Mouse (Mus musculus) heart, postnatal 14 days (tissue): ENCODE measurements at regions not wholly inside any gene's neighbourhood (a gene's known extent, or its start where the extent isn't known, plus 50 kb on each side); places are given as distances from the start of the nearest gene placed in this dataset.

Experiments used
- DNase-seq, 2 experiments: peaks; one replicate each; pipeline ENCODE4 v3.0.0; 2021 to 2022
- intact Hi-C: fragments of 180-260 bp; cut with DNase I; formaldehyde crosslinking; loops from one replicate; pipeline ENCODE4 v1.15.1; 2025

- intact Hi-C loops = no loop called here
- DNase-seq = no peak
Measured at GRCm38 (mm10) chr14:61866532-61867268, 259.4 kb downstream of the Kcnrg start.

GRCm38 (mm10) chr14:61874206-61874605 lies 266.9 kb downstream of the Kcnrg start:
- intact Hi-C loops = no loop called here
- no peak for DNase-seq

DNA sequence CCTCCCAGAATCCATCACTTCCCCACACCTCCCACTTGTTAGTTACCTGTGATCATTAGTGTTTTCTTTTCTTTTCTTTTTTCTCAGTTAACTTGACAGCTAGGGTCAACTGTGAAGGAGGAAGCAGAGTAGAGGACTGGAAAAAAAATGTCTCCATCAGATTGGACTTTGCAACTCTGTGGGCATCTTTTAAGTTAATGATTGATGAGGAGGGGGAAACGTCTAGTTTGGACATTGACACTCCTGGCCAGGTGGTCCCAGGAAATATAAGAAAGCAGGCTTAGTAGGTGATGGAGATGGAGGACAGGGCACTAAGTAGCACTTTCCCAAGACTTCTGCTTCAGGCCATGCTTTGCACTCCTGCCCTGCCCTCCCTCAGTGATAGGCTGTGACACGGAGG lies 272.2 kb downstream of the Kcnrg start:
- DNase-seq = no peak
- intact Hi-C loops = no loop called here

DNA sequence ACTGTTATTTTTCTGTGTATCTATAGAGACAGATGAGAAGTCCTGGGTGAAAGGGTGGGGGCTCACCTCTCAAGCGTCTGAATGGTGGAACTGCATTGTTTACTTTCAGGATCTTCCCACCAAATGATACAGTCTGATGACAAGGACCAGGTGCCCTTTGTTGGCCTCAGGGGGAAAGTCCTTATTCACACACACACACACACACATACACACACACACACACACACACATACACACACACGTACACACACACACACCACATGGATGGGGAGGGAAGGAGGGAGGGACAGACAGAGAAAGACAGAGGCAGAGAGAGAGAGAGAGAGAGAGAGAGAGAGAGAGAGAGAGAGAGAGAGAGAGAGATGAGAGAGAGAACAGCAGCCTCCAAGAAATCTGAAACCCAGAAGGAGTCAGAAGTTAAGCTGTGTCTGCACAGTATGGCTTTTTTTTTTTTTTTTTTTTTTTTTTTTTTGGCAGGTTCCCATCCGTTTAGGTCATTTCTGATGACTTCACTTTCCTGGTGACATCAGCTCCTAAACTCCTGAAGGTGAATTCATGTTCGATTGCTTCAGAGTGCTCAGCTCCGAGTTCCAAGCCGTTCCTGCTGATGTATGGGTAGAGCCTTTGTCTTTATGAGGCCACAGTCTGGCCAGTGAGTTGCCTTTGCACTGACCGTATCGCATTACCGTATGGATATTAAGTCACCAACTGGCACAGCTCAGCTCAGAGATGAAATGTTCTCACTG lies 273.4 kb downstream of the Kcnrg start:
- no peak for DNase-seq
- intact Hi-C loops = no loop called here

DNA sequence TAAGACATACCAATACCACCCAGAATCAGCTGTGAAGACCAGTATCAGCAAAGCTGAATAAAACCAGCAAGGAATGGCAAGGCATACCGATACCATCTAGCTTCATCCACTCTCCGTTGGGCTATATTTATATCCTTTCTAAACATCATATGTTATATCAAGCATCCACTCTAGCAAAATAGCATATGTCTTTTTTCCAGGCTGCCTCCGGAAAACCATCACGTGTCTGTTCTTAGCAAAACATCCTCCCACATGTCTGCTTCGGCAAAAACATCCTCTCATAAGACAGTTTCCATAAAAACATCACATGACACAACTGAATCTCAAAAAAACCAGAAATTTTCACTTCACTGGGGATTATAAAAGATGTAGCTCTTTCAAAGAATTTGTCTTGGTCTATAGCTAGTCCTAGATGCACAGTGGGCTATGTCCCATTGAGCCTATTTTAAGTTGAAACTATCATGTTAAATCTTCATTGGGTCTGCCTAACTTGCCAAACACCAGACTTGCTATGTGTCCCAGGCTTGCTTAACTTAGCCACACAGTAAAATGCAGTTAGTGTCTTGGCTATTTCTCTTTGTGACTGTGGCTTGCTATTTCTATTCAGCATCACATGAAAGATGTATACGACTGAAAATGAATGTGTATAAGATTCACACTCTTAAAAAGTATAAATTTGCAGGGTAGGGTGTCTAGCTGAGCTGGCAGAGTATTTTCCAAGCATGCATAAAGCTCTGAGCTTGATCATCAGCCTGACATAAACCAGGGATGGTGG lies 278.2 kb downstream of the Kcnrg start:
- intact Hi-C loops = no loop called here
- DNase-seq = no peak

GRCm38 (mm10) chr14:61889626-61890025 lies 282.4 kb downstream of the Kcnrg start:
- DNase-seq = peak in 1 of 2 experiments; percentile 16
- intact Hi-C loops = no loop called here

- intact Hi-C loops = no loop called here
- no peak for DNase-seq
Measured at GRCm38 (mm10) chr14:61893786-61894185, 286.5 kb downstream of the Kcnrg start.

DNA sequence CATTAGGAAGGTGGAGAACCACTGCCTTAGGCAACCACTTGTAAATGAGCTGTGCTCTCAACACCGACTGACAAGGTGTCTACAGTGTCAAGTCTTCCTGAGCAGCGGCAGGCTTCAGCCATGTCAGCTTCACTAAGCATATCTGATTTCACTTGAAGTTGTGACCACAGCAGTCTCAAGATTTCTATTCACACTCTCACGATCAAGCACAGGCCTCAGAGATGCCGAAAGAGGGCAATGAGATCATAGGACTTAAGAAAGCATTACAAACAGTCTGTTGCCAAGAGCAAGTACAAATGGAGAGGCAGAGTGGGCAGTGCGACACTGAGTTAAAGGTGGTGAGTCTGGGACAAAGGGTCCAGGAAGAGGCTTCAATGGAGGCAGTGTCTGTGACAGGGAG lies 289.6 kb downstream of the Kcnrg start:
- DNase-seq = no peak
- intact Hi-C loops = no loop called here

DNA sequence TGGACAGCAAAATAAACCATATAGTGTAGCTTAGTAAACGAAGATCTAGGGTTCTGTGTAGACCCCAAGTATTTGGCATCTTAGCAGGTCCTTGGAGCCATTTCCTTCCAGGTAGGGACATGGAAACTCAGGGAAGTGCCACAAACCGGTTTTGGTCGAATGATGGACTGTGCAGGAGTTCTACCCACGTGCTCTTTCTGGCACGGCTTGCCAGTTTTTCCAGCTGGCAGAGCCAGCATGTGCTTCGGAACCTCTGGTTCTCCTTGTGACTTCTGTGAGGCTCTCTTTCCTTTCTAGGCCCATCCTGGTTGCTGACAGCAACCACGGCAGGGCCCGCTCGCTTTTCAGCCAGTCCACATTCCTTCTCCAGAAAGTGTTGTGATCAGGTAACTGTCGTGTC lies 291.4 kb downstream of the Kcnrg start:
- DNase-seq = no peak
- intact Hi-C loops = no loop called here

DNA sequence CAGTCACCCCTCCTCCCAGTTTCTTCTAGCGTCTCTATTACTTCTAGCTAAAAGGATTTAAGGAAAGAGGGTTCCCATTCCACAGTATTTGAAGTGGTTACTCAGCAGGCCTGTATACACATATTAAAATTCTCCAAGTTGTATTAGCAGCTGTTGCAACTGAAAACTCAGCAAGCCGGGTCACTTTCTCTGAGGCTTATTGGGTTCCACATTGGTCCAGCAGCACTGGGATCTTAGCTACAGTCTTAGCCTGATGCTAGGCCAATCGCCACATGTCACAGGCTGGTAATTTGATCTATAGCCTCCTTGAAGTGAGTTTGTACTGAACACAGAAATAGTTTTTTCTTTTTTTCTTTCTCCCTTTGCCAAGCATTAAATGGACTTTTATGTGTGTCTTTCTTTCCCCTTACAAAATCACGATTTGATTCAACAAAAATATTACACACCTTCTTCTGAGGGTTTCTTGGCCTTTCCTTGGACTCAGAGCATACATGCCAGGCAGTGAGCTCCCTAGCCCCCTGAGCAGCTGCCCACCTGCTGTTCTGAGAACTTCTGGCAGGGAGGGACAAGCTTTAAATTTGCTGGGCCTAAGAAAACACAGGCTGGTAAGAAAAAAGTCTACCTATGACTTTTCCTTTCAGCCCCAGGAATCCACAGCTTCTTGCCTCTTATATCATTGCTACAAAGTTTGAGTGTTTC lies 297.3 kb downstream of the Kcnrg start:
- no peak for DNase-seq
- intact Hi-C loops = no loop called here

- intact Hi-C loops = no loop called here
- DNase-seq = no peak
Measured at GRCm38 (mm10) chr14:61918113-61918512, 310.9 kb downstream of the Kcnrg start.

DNA sequence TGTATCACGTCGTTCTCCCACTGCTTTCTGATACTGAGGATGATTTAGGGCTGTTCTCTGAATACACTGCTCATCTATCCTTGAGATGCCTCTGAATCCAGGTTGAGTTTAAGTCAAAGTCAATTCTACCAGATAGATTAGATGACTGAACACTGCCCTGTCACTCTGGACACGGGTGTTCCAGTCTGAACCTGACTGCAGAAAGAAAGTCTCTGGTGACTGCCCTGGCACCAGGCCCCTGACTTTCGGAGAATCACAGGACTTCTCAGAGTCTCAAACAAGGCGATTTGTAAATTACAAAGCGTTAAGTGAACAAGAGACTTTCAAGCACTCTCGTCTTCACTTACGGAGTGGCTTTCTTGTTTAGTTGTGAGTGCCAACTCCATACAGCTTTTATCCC lies 324.6 kb downstream of the Kcnrg start:
- DNase-seq = no peak
- intact Hi-C loops = no loop called here

DNA sequence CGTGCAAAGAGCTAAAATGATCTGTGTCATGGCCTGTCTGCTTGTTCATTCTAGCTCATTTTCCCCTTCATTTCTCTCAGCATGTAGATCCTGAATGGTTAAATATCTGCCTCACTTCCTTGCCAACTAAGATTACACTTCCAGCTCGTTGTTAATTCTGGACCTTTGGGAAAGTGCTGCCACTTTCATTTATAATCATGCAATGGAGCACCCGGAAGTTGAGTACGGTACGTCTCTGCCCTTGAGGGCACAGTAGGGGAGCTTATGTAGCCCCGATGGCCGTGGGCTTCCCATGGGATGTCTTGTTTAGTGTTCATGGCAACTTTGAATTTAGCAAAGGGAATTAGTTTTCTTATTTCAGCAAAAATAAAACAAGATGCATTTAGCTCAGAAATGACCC lies 334.4 kb downstream of the Kcnrg start:
- no peak for DNase-seq
- intact Hi-C loops = no loop called here

DNA sequence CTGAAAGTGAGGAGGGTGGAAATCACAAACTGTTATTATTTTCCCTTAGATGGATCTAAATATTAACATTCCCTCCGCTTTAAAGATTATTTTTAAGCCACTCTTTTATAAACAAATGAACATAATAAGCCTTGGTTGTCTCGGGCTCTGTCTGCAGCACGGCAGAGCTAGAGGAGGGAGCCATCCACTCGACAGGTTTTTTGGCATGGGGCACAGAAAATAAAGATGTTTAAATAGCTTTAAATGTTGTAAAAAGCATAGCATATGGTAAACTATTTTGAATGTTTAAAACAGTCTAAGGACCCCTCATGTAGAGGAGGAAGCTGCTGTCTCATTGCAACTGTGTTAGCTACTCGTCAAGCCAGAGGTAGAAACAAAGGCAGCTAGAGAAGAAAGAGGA lies 338.4 kb downstream of the Kcnrg start:
- intact Hi-C loops = no loop called here
- no peak for DNase-seq

DNA sequence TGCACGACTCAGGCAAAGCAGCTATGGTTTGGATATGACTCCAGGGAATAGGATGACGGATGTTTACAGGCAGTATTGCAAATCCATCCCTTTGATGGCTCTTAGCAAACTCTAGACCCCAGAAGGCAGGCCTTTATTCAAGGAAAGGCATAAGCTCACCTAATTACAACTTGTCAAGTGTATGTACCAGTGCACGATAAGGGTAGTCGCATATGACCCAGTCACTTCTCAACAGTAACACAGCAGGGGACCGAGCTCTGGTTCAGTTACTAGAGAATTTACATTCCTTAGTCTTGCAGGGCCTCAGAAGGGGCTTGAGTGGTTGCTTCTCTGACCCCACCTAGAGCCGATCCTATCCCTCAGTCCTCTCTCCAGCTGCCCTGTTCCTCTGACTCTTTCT lies 342.2 kb downstream of the Kcnrg start:
- no peak for DNase-seq
- intact Hi-C loops = no loop called here

DNA sequence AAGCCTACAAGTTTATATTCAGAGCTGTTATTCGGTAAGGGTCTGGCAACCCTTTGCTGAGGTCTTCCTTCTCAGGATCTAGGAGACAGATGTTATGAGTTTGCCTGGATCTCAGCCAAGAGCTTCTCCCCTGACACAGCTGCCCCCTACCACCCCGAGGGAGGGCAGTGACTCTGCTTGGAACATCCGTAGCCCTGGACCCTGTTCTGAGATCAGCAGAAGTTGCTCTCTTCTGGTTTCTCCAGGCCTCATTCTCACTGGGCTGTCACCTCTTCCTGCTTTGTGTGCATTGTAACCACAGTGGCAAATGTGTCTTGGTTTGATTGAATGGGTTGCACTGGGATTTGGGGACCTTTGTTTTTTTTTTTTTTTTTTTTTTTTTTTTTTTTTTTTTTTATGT lies 342.4 kb upstream of the Rnaseh2b start:
- no peak for DNase-seq
- intact Hi-C loops = no loop called here

DNA sequence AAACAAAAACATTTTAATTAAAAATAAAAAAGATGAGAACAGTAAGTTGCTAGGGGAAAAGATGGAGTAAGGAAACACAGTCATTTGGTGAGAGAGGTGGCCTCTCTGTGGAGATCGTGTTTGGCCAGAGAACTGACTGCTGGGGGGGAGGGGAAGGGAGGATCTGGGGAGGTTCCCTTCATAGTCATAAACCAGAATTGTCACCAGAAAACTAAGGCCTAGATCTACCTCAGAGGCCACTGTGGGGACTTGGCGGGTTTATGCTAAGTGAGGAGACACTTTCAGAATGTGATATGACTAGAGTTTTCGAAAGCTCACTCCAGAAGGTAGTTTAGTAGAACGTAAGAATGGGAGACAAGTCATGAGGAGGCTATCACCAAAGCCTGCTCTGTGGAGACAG lies 339.4 kb upstream of the Rnaseh2b start:
- no peak for DNase-seq
- intact Hi-C loops = no loop called here

GRCm38 (mm10) chr14:61955416-61955815 lies 337.0 kb upstream of the Rnaseh2b start:
- intact Hi-C loops = no loop called here
- DNase-seq = no peak

- no peak for DNase-seq
- intact Hi-C loops = no loop called here
Measured at GRCm38 (mm10) chr14:61960243-61960957, 332.0 kb upstream of the Rnaseh2b start.

GRCm38 (mm10) chr14:61968467-61968866 lies 323.9 kb upstream of the Rnaseh2b start:
- intact Hi-C loops = no loop called here
- DNase-seq = no peak
